Mouse (Mus musculus) frontal cortex, postnatal 10 days (tissue): Measurements from ENCODE around the gene Lactb.
A peak's percentile ranks its signal among the peaks of the same experiment; 100 is the strongest.

ENCODE experiments used
- DNase-seq, 2 experiments: peaks; one replicate each; pipeline ENCODE4 v3.0.0; 2022; ENCODE audit warnings: low spot score in 2 of 2, mixed read lengths in 1 of 2

Gene Lactb

DNA sequence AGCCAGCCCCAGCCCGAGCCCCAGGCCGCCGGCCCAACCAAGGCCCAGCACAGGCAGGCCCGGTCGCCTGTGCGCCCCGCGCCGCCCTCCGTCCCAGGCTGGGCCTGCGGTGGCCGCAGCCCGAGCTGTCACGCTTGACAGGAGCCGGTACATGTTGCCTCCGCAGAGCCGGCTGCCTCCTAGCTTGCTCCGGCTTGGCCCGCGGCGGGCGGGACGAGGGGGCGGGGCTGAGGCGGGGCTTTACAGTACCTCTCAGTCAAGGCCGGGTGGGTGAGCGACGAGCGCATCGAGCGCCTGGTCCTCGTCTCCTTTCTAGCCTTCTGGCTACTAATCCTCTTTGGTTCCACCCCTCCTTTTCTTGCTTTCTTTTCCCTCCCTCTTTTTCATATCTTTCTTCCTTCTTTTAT lies at the start of gene Lactb:
Gene Lactb (minus strand): TSS at position 246 of the 407 bp plus-strand sequence.
- peak; percentile 92 to 93 for DNase-seq

GRCm38 (mm10) chr9:67023371-67023770 lies 48.1 kb upstream of the Lactb start:
- no peak for DNase-seq

GRCm38 (mm10) chr9:67020063-67020462 lies 44.8 kb upstream of the Lactb start:
- DNase-seq, result no peak

DNA sequence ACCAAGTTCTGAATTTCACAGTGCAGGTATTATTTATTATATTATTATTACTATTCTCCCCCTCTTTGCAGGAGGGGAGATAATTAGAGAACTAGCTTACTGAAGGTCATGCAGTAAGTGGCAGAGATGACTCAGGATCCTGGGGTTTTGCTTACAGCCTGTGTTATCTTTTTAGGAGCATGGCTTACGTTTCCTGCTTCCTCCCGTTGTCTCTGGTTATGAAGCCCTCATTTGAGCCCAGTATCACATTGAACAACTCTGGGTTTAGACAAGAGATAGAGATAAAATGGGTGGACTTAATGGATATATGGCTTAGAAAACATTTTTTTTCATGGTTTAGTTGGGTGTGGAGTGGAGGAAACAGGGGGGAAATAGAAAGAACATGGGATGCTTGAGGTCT lies 38.2 kb upstream of the Lactb start:
- DNase-seq, result no peak

DNA sequence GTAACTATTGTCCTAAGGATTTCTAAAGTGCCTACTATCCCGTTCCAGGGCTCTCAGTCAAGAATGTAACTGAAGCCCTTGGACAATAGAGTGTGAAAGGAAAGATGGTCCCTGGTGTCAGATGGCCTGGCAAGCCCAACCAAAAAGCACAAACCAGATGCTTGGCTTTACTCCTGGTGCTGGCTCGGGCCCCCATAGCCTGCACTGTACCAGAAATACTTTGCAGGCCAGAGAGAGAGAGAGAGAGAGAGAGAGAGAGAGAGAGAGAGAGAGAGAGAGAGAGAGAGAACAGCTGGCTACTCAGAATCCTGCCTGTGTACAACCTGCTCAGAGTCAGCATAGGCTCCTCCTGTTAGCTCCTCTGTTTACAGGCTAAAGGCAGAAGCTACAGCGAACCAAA lies 37.2 kb upstream of the Lactb start:
- DNase-seq, result no peak

DNA sequence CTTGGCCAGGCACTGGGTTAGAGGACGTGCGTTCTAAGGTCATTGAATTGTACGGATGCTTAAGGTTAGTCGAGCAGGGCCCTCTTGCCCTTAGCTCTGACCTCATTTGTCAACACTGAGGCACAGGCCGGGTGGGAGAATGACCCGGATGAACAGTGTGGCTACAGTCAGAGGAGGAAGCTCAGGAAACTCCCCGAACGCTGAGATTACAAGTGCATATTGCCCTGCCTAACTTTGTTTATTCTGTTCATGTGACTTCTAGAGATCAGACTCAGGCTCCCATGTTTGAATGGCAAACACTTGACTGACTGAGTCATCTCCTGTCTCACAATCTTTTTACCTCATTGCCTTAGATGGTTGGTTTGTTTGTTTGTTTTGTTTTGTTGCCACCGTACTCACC lies 36.2 kb upstream of the Lactb start:
- DNase-seq, result no peak

DNA sequence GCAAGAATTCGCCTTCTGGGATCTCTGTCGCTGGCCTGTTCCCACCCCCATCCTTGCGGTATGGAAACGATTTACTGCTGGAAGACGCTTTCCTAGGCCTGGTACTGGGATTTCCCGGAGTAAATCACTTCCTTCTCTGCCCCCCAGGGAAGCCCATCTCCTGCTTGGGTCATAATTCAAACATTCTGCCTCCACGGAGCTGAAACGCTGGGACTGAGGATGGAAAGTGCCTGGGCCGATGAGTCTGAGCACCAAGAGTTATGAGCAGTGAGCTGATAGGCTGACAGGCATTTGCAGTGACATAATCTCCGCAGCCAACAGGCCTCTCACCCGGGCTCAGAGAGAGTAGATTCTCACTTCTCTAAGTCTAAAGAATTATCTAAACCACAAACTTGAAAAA lies 33.5 kb upstream of the Lactb start:
- no peak for DNase-seq

DNA sequence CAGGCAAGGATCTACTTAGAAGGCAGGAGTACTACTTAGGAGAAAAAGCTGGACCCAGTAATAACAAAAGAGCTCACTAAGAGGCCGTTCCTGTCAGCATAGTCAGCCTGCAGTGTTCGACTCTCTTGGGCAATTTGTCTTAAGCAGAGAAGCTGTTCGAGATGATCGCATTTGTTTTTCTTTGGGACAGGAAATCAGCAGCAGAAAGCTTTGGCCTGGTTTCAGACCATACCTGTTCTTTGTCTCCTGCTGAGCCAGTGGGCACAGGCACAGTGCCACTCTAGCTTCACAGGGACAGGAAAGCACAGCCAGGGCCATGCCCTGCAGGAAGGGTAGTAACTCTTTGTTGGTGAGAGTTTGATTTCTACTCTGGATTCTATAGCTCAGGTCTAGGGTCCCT lies 31.1 kb upstream of the Lactb start:
- DNase-seq, result no peak

- no peak for DNase-seq
These were observed 30.0 kb upstream of the Lactb start for GRCm38 (mm10) chr9:67005161-67005742.

DNA sequence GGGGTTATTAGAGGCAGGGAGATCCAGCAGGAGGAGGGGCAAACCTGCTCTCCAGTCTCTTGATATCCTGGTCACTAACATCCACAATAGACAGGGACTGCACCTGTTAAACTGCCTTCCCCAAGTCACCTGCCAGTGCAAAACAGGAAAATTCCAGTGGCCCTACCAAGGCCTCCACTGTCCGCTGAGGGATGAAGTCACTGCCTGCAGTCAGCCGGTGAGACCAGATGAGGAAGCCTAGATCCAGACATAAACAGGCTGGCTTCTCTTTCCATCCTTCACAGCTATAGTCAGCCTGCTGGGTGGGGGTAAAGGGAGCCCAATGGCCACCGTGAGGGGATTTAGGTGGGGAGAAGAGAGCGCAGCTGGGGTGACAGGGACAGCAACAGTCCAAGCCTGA lies 28.4 kb upstream of the Lactb start:
- DNase-seq, result no peak

DNA sequence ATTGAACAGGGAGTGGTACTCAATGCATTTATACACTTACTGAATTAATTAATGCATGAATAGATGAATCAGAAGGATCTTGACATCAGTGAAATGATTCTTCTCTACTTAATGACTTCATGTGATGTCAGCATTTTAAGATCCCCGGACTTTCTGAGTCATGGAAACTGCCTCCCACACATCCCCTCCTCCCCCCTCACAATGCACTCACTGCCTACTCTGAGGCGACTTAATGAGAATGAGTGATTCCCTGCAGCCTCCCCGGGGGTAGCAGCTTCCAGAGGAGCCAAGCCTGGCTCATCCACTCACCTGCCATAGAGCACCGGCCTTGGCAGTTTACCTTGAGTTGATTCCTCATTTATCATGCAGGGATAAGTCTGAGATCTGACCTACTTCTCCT lies 27.9 kb upstream of the Lactb start:
- DNase-seq, result no peak

DNA sequence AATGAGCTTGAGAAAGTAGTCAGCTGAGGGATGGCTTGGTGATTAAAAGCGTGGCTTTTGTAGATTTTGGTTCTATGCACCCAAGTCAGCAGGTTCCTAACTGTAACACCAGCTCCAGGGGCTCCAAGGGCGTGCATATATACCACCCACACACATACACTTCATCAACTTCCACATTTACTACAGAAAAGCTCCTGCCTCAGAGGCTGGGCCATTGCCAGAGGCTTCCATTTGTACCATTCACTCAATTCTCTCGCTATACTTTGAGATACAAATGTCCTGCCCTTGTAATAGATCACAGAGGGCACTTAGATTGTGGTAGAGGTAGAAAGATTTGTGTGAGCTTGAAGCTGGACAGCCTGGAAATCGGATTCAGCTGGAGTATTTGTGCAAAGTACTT lies 26.2 kb upstream of the Lactb start:
- DNase-seq, result no peak

GRCm38 (mm10) chr9:67001050-67001449 lies 25.8 kb upstream of the Lactb start:
- DNase-seq, result peak in 1 of 2 experiments; percentile 62

GRCm38 (mm10) chr9:66999698-67000097 lies 24.4 kb upstream of the Lactb start:
- DNase-seq, result no peak

DNA sequence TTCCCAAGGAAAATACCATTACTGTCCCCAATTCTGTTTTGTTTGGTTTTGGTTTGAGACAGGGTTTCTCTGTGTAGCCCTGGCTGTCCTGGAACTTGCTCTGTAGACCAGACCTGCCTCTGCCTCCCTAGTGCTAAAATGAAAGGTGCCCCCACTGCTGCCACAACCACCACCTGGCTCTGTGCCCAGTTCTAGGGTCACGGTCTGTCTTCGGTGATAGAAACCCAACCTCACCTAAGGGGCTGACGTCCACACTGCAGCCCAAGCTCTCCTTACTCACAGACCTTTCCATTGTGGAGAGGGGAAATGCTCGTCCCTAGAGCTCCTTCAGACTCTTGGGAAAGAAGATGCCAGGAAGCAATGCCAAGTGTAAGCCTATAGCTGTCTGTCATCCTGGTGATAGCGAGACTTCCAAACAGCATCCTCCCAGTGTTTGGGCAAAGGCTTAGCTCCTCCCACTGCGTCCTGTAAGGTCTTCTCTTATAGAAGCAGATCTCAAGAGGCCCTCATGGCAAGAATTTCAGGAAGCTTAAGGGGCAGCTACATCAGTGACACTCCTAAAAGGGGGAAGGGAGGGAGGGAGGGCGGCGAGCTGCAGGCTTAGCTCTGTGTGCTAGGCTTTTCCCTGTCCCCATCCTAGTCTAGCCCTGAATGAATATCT lies 16.6 kb upstream of the Lactb start:
- DNase-seq, result no peak

DNA sequence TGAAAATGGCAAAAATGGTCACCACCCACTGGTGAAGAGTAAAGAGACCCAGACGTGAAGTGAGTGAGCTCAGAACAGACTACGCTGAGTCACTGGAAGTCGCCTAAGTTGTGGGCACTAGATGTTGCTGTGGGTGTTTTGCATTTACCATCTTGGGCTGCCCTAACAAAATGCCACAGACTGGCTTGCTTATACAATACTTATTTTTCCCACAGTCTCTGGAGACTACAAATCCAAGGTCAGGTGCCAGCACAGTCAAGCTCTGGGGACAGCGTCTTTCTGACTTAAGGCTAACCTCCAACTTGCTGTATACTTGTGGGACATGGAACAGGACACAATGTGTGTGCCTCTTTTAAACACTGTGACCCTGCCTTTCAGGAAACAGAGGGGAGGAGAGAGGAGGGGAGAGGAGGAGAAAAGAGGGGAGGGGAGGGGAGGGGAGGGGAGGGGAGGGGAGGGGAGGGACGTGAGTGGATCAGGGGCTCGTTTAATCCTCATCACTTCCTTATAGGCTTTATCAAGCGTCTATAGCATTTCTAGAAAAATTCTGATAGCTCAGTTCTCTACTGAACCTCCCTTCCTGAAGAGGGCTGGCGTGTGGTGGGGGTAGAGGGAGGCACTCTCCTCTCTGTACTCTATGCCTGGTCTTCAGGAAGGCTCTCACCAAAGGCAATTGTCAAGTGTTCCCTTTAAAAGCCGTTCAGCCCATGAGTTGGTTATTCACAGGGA lies 15.9 kb upstream of the Lactb start:
- DNase-seq, result no peak

GRCm38 (mm10) chr9:66990046-66990445 lies 14.8 kb upstream of the Lactb start:
- DNase-seq, result no peak

- DNase-seq, result no peak
These were observed 14.3 kb upstream of the Lactb start for GRCm38 (mm10) chr9:66989581-66989980.

GRCm38 (mm10) chr9:66988888-66989414 lies 13.7 kb upstream of the Lactb start:
- no peak for DNase-seq

DNA sequence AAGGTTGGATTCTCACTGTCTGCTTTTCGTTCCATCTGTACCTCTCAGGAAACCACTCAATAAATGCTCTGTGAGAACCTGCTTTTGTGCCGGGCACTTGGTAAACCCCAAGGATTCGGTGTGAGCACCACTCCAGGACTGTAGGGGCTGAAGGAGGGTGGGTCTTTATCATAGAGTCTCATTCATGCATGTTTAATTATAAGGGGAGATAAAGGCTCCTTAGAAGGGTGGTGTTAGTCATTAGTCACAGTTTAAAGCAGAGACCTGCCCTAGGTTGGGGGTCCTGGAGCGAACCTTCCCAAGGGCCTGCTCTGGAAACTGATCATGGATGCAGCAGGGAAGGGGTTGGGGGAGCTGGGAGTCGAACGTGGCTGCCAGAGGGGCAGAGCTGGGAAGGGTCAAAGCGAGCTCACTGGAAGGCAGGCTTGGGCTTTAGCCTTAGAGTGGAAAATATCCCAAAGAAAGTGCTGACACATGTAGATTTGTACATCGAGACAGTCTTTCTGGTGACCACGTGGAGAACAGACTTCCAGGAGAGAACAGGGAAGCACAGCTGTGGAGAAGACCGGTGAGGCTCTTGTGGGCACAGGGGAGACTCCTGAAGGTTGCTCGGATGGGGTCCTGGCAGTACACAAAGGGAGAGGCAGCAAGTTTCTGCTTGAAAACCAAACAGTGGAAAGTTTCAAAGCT lies 13.1 kb upstream of the Lactb start:
- no peak for DNase-seq

GRCm38 (mm10) chr9:66985377-66985776 lies 10.1 kb upstream of the Lactb start:
- DNase-seq, result no peak

- DNase-seq, result no peak
These were observed 6.8 kb upstream of the Lactb start for GRCm38 (mm10) chr9:66982085-66982484.
